Mouse (Mus musculus): ENCODE measurements at regions not wholly inside any gene's neighbourhood (a gene's known extent, or its start where the extent isn't known, plus 50 kb on each side); places are given as distances from the start of the nearest gene placed in this dataset.

DNA sequence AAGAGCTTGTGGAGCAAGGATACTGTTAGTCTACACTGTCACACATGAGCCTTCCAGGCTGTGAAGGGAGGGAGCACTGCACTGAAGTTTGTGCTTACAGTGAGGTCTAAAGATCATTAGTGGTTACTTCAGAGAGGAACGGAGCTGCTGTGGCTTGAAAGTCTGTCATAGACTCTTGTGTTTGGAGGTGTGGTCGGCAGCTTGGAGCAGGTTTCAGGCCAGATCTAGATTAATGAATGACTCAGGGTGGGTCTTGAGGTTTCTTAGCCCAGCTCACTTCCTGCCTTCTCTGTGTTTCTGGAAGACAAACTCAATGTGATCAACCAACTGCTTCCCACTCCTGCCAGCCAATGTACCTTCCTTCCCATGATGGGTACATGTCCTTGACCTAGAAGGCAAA is 242.9 kb upstream of the 1700056E22Rik start:
- H3K27me3 ChIP-seq (ENCODE audit: control insufficient read depth, insufficient read depth, low read depth, low read length) = no peaks in the 10 kb centered on the region
- ATAC-seq (ENCODE audit: low read depth) = no peak
- no peak overlapping the region for H3K27ac ChIP-seq (ENCODE audit: low read length)
- no peaks in the 10 kb centered on the region for H3K4me1 ChIP-seq (ENCODE audit: control insufficient read depth, low read depth, low read length)
- H3K36me3 ChIP-seq (ENCODE audit: control insufficient read depth, insufficient read depth) = no peaks in the 10 kb centered on the region
- no peak overlapping the region for H3K4me2 ChIP-seq (ENCODE audit: low read depth, low read length)
- WGBS (ENCODE audit: insufficient replicate concordance) = 7% methylated on average over 2 of the region's 2 CpGs
- no peaks in the 10 kb centered on the region for H3K9me3 ChIP-seq (replicated peaks; ENCODE audit: control insufficient read depth, low read length)
- no peak overlapping the region for H3K9ac ChIP-seq (ENCODE audit: low read depth, low read length)
- H3K4me3 ChIP-seq (ENCODE audit: low read depth, low read length) = no peak overlapping the region

DNA sequence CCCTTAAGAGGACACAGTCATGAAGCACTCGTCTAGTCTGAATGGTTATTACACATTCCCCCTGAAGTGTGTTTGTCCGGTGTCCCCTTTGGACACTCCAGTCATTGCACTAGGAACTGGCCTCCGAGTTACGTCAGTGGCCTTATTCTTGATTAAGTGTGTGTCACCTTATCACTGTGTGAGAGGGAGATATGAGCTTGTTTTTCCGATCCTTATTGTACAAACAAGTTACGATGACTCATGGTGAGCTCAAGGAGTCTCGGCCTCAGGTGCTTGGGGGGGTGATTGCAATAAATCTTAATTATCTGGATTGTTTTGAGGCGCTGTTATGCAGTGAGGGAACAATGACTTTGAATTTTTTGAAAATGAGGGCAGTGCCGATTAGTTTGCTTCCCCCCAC is 241.8 kb upstream of the 1700056E22Rik start:
- ATAC-seq (ENCODE audit: low read depth) = 0 out of 2 replicates have a peak, but pooled peaks have one; percentile 47
- 28% methylated on average over 9 of the region's 9 CpGs for WGBS (ENCODE audit: insufficient replicate concordance)
- Histone ChIP-seq H3K27ac (ENCODE audit: low read length) (no peak overlapping the region), H3K9me3 (replicated peaks; ENCODE audit: control insufficient read depth, low read length) (no peaks in the 10 kb centered on the region), H3K4me3 (ENCODE audit: low read depth, low read length) (no peak overlapping the region), H3K9ac (ENCODE audit: low read depth, low read length) (no peak overlapping the region), H3K4me1 (ENCODE audit: control insufficient read depth, low read depth, low read length) (no peaks in the 10 kb centered on the region), H3K27me3 (ENCODE audit: control insufficient read depth, insufficient read depth, low read depth, low read length) (no peaks in the 10 kb centered on the region), H3K4me2 (ENCODE audit: low read depth, low read length) (no peak overlapping the region), H3K36me3 (ENCODE audit: control insufficient read depth, insufficient read depth) (no peaks in the 10 kb centered on the region)

DNA sequence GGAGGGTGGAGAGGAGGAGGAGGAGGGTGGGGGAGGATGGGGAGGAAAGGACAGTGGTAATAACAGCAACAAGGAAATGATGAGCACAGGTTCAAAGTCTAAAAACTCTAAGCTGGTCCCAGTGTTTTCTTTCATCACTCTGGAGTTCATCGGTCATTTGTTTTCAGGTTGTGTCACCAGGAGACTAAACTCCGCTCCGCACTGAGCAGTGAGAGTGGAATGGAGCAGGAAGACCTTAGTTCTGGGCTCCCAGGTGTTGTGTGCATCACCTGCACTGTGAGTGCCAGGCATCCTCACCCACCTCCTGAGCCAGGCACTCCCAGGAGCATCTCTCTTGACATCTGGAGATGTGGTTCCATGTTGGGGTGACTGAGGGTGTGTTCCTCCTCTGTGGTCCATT is 241.3 kb upstream of the 1700056E22Rik start:
- no peak overlapping the region for H3K9ac ChIP-seq (ENCODE audit: low read depth, low read length)
- H3K4me3 ChIP-seq (ENCODE audit: low read depth, low read length) = no peak overlapping the region
- H3K4me2 ChIP-seq (ENCODE audit: low read depth, low read length) = no peak overlapping the region
- H3K36me3 ChIP-seq (ENCODE audit: control insufficient read depth, insufficient read depth) = no peaks in the 10 kb centered on the region
- 76% methylated on average over 3 of the region's 3 CpGs for WGBS (ENCODE audit: insufficient replicate concordance)
- H3K4me1 ChIP-seq (ENCODE audit: control insufficient read depth, low read depth, low read length) = no peaks in the 10 kb centered on the region
- no peak for ATAC-seq (ENCODE audit: low read depth)
- H3K27me3 ChIP-seq (ENCODE audit: control insufficient read depth, insufficient read depth, low read depth, low read length) = no peaks in the 10 kb centered on the region
- no peaks in the 10 kb centered on the region for H3K9me3 ChIP-seq (replicated peaks; ENCODE audit: control insufficient read depth, low read length)
- no peak overlapping the region for H3K27ac ChIP-seq (ENCODE audit: low read length)

DNA sequence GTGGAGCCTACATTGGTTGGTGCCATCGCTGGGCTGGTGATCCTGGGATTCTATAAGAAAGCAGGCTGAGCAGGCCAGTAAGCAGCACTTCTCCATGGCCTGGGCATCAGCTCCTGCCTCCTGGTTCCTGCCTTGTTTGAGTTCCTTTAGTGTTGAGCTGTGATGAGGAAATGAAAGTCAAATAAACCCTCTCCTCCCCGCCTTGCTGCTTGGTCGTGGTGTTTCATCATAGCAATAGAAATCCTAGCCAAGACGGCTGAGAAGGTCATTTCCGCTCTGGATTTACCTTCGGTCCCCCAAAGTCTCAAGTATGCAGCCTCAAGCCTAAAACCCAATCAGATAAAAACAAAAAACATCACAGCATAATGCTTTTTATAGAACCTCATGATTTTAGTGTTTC is 240.6 kb upstream of the 1700056E22Rik start:
- Histone ChIP-seq H3K9me3 (replicated peaks; ENCODE audit: control insufficient read depth, low read length) (no peaks in the 10 kb centered on the region), H3K27ac (ENCODE audit: low read length) (no peak overlapping the region), H3K36me3 (ENCODE audit: control insufficient read depth, insufficient read depth) (no peaks in the 10 kb centered on the region), H3K4me2 (ENCODE audit: low read depth, low read length) (no peak overlapping the region), H3K9ac (ENCODE audit: low read depth, low read length) (no peak overlapping the region), H3K27me3 (ENCODE audit: control insufficient read depth, insufficient read depth, low read depth, low read length) (no peaks in the 10 kb centered on the region), H3K4me3 (ENCODE audit: low read depth, low read length) (no peak overlapping the region), H3K4me1 (ENCODE audit: control insufficient read depth, low read depth, low read length) (no peaks in the 10 kb centered on the region)
- ATAC-seq (ENCODE audit: low read depth) = no peak
- WGBS (ENCODE audit: insufficient replicate concordance) = 43% methylated on average over 6 of the region's 6 CpGs

DNA sequence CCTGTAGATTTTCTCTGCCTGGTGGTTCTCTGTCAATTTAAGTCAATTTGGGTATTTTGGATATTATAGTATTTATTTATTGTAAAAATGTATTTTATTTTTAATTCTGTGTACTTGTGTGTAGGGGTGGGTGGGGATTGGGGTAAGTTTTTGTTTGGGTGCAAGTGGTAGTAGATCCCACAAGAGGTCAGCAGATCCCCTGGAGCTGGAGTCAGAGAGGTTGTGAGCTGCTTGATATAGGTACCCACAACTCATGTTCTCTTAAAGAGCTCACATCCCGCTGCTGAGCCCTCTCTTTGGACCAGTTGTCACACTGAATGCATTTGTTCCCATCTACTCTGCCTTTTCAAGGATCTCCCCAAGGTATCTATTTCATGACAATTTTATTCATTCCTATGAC is 239.6 kb upstream of the 1700056E22Rik start:
- H3K4me2 ChIP-seq (ENCODE audit: low read depth, low read length) = no peak overlapping the region
- WGBS (ENCODE audit: insufficient replicate concordance) = 38% methylated on average over 1 of the region's 1 CpGs
- no peaks in the 10 kb centered on the region for H3K9me3 ChIP-seq (replicated peaks; ENCODE audit: control insufficient read depth, low read length)
- H3K9ac ChIP-seq (ENCODE audit: low read depth, low read length) = no peak overlapping the region
- no peak overlapping the region for H3K27ac ChIP-seq (ENCODE audit: low read length)
- ATAC-seq (ENCODE audit: low read depth) = no peak
- no peaks in the 10 kb centered on the region for H3K4me1 ChIP-seq (ENCODE audit: control insufficient read depth, low read depth, low read length)
- no peak overlapping the region for H3K4me3 ChIP-seq (ENCODE audit: low read depth, low read length)
- no peaks in the 10 kb centered on the region for H3K36me3 ChIP-seq (ENCODE audit: control insufficient read depth, insufficient read depth)
- no peaks in the 10 kb centered on the region for H3K27me3 ChIP-seq (ENCODE audit: control insufficient read depth, insufficient read depth, low read depth, low read length)

DNA sequence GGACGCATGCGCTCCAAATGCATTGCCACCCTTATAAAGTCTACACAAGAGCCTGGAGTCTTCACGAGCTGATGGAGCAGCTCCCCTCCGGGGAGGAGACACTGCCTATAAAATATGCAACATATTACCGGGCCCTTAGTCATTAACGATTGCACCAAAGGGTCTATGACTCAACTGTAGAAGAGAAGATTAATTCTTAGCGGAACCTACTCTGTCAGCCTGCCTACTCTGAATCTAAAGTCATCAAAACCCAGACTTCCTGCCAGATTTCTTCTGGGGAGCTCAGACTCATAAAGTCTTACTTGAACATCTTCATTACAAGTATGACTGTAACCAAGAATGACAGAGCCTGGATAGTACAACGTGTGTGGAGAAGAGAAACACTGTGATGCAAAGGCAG is 237.2 kb upstream of the 1700056E22Rik start:
- H3K4me3 ChIP-seq (ENCODE audit: low read depth, low read length) = no peak overlapping the region
- ATAC-seq (ENCODE audit: low read depth) = no peak
- no peaks in the 10 kb centered on the region for H3K27me3 ChIP-seq (ENCODE audit: control insufficient read depth, insufficient read depth, low read depth, low read length)
- H3K27ac ChIP-seq (ENCODE audit: low read length) = no peak overlapping the region
- no peak overlapping the region for H3K4me2 ChIP-seq (ENCODE audit: low read depth, low read length)
- no peak overlapping the region for H3K9ac ChIP-seq (ENCODE audit: low read depth, low read length)
- no peaks in the 10 kb centered on the region for H3K36me3 ChIP-seq (ENCODE audit: control insufficient read depth, insufficient read depth)
- H3K4me1 ChIP-seq (ENCODE audit: control insufficient read depth, low read depth, low read length) = no peaks in the 10 kb centered on the region
- WGBS (ENCODE audit: insufficient replicate concordance) = 73% methylated on average over 8 of the region's 8 CpGs
- no peaks in the 10 kb centered on the region for H3K9me3 ChIP-seq (replicated peaks; ENCODE audit: control insufficient read depth, low read length)

DNA sequence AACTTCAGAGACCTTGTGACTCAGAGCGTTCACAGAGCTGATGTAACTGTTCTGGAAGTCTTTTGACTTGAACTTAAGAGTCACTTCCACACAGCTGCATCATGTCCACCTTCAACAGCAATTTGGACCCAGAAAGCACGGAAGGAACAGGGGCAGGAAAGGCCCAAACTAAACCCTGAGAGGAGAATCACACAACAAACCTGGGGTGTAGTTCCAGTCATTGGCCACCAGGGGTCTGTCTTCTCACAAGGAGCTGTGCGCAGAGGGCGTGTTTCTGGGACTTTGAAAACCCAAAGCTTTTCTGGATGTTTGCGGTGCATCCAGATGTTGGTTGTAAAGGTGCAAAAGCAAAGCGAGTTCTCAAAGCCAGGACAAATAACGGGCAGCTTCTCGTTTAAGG is 231.9 kb upstream of the 1700056E22Rik start:
- no peak overlapping the region for H3K4me2 ChIP-seq (ENCODE audit: low read depth, low read length)
- ATAC-seq (ENCODE audit: low read depth) = no peak
- H3K27ac ChIP-seq (ENCODE audit: low read length) = no peak overlapping the region
- no peak overlapping the region for H3K9ac ChIP-seq (ENCODE audit: low read depth, low read length)
- no peaks in the 10 kb centered on the region for H3K27me3 ChIP-seq (ENCODE audit: control insufficient read depth, insufficient read depth, low read depth, low read length)
- H3K4me3 ChIP-seq (ENCODE audit: low read depth, low read length) = no peak overlapping the region
- no peaks in the 10 kb centered on the region for H3K36me3 ChIP-seq (ENCODE audit: control insufficient read depth, insufficient read depth)
- WGBS (ENCODE audit: insufficient replicate concordance) = 14% methylated on average over 8 of the region's 8 CpGs
- no peaks in the 10 kb centered on the region for H3K4me1 ChIP-seq (ENCODE audit: control insufficient read depth, low read depth, low read length)
- no peaks in the 10 kb centered on the region for H3K9me3 ChIP-seq (replicated peaks; ENCODE audit: control insufficient read depth, low read length)

DNA sequence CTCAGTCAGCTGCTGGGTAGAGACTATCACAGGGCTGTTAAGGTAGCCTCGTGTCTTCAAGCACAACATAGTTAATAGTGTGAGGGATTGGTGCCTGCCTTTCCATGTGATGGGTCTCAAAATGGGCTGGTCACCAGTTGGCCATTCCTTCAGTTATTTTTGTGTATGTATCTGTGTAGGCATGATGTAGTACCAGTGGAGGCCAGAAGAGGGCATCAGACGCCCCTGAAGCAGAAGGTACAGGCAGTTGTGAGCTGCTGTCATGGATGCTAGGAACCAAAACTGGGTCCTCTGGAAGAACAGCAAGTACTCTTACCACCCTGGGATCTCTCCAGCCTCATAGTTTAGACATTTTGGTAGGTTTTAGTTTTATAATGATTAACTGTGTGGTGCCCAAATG is 228.9 kb upstream of the 1700056E22Rik start:
- H3K4me3 ChIP-seq (ENCODE audit: low read depth, low read length) = no peak overlapping the region
- no peaks in the 10 kb centered on the region for H3K9me3 ChIP-seq (replicated peaks; ENCODE audit: control insufficient read depth, low read length)
- no peak overlapping the region for H3K4me2 ChIP-seq (ENCODE audit: low read depth, low read length)
- ATAC-seq (ENCODE audit: low read depth) = no peak
- WGBS (ENCODE audit: insufficient replicate concordance) = 26% methylated on average over 2 of the region's 2 CpGs
- no peaks in the 10 kb centered on the region for H3K36me3 ChIP-seq (ENCODE audit: control insufficient read depth, insufficient read depth)
- no peak overlapping the region for H3K9ac ChIP-seq (ENCODE audit: low read depth, low read length)
- H3K27me3 ChIP-seq (ENCODE audit: control insufficient read depth, insufficient read depth, low read depth, low read length) = no peaks in the 10 kb centered on the region
- no peak overlapping the region for H3K27ac ChIP-seq (ENCODE audit: low read length)
- H3K4me1 ChIP-seq (ENCODE audit: control insufficient read depth, low read depth, low read length) = no peaks in the 10 kb centered on the region

DNA sequence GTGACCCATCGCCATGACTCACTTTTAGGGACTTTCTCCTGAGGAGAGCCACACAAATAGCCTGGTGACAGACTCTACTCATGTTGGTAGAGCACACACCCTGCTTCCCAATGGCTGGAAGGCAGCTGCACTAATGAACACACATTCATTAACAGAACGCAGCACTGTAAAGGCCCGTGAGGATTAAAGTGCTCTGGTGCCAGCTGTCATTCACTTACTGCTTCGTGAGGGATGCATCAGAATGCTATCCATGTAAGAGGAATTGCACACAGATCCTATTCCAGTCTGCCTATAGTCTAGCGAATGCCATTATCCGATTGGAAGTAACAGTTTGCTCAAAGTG is 227.3 kb upstream of the 1700056E22Rik start:
- WGBS (ENCODE audit: insufficient replicate concordance) = 73% methylated on average over 6 of the region's 6 CpGs
- H3K4me3 ChIP-seq (ENCODE audit: low read depth, low read length) = no peak overlapping the region
- no peaks in the 10 kb centered on the region for H3K4me1 ChIP-seq (ENCODE audit: control insufficient read depth, low read depth, low read length)
- H3K9me3 ChIP-seq (replicated peaks; ENCODE audit: control insufficient read depth, low read length) = no peaks in the 10 kb centered on the region
- H3K4me2 ChIP-seq (ENCODE audit: low read depth, low read length) = no peak overlapping the region
- H3K27me3 ChIP-seq (ENCODE audit: control insufficient read depth, insufficient read depth, low read depth, low read length) = no peaks in the 10 kb centered on the region
- no peaks in the 10 kb centered on the region for H3K36me3 ChIP-seq (ENCODE audit: control insufficient read depth, insufficient read depth)
- no peak overlapping the region for H3K9ac ChIP-seq (ENCODE audit: low read depth, low read length)
- no peak for ATAC-seq (ENCODE audit: low read depth)
- no peak overlapping the region for H3K27ac ChIP-seq (ENCODE audit: low read length)
